Mouse (Mus musculus): ENCODE data around the gene Cdc42ep4.

DNA sequence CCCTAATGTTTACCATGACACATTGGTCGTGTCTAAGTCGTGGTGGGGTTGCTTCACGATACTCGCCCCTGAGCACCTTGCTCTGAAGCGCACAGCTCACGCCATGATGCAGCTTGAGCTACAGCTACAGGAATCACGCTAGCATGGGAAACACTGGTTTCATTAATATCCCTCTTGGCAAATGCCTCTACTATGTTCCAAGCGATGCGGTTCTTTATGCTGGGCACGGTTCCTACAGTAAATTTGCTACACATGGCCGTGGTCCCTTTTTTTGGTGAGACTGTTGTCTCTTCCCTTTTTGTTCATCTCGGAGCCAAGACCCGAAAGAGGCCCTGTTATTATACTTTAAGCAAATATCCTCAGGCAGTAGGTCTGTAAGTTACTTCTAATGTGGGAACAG lies 19.5 kb upstream of the Cdc42ep4 start:
- TF ChIP-seq CTCF (IDR thresholded peaks at IDR 0.05; ENCODE audit: control insufficient read depth, insufficient read depth, low read length) (no peak), POLR2A (IDR thresholded peaks at IDR 0.05; ENCODE audit: borderline replicate concordance, control insufficient read depth, low read depth, low read length) (no peak)

Measured in bone marrow, adult 2 months (tissue).